Mouse (Mus musculus) gastrocnemius, adult 18-20 months (tissue): ENCODE measurements at regions not wholly inside any gene's neighbourhood (a gene's known extent, or its start where the extent isn't known, plus 50 kb on each side); places are given as distances from the start of the nearest gene placed in this dataset.

ENCODE experiments used
- DNase-seq: peaks from one replicate; pipeline ENCODE4 v3.0.0; 2021; ENCODE audit warnings: low spot score

- no peak for DNase-seq
These were observed 607.4 kb upstream of the Cdh5 start for GRCm38 (mm10) chr8:103493932-103494493.

GRCm38 (mm10) chr8:103494670-103495069 lies 606.8 kb upstream of the Cdh5 start:
- no peak for DNase-seq

GRCm38 (mm10) chr8:103501328-103501727 lies 600.1 kb upstream of the Cdh5 start:
- DNase-seq: no peak

GRCm38 (mm10) chr8:103502991-103503767 lies 598.2 kb upstream of the Cdh5 start:
- no peak for DNase-seq

GRCm38 (mm10) chr8:103506334-103506733 lies 595.1 kb upstream of the Cdh5 start:
- no peak for DNase-seq

GRCm38 (mm10) chr8:103507068-103507467 lies 594.4 kb upstream of the Cdh5 start:
- no peak for DNase-seq

- DNase-seq: no peak
These were observed 581.1 kb upstream of the Cdh5 start for GRCm38 (mm10) chr8:103520141-103520866.

- no peak for DNase-seq
These were observed 570.5 kb upstream of the Cdh5 start for GRCm38 (mm10) chr8:103530903-103531302.

- no peak for DNase-seq
These were observed 566.5 kb upstream of the Cdh5 start for GRCm38 (mm10) chr8:103534971-103535370.

GRCm38 (mm10) chr8:103536856-103537255 lies 564.6 kb upstream of the Cdh5 start:
- peak; percentile 8 for DNase-seq

GRCm38 (mm10) chr8:103541954-103542353 lies 559.5 kb upstream of the Cdh5 start:
- no peak for DNase-seq

- DNase-seq: no peak
These were observed 549.4 kb upstream of the Cdh5 start for GRCm38 (mm10) chr8:103551916-103552535.

- DNase-seq: no peak
These were observed 539.8 kb upstream of the Cdh5 start for GRCm38 (mm10) chr8:103561606-103562005.

- DNase-seq: no peak
These were observed 530.5 kb upstream of the Cdh5 start for GRCm38 (mm10) chr8:103570864-103571425.

GRCm38 (mm10) chr8:103577147-103577546 lies 524.3 kb upstream of the Cdh5 start:
- no peak for DNase-seq

GRCm38 (mm10) chr8:103578006-103578405 lies 523.4 kb upstream of the Cdh5 start:
- no peak for DNase-seq

GRCm38 (mm10) chr8:103608291-103608690 lies 493.1 kb upstream of the Cdh5 start:
- DNase-seq: no peak

GRCm38 (mm10) chr8:103623781-103624434 lies 477.5 kb upstream of the Cdh5 start:
- no peak for DNase-seq

GRCm38 (mm10) chr8:103625166-103625890 lies 476.1 kb upstream of the Cdh5 start:
- DNase-seq: no peak

GRCm38 (mm10) chr8:103626446-103626845 lies 475.0 kb upstream of the Cdh5 start:
- no peak for DNase-seq

- DNase-seq: no peak
These were observed 468.9 kb upstream of the Cdh5 start for GRCm38 (mm10) chr8:103632543-103632942.
